Mouse (Mus musculus) CD4-positive, CD25-positive, alpha-beta regulatory T cell, adult 4 months (primary cell): ENCODE data around the gene Atp2b4. TPM values are rescaled to one million over a fixed set of nuclear protein-coding genes. Genes with fewer than 3 reads are reported as not detected.
"Not testable (repeated sequence)": the region's sequence is repeated elsewhere in the genome, so short reads cannot be mapped to it uniquely, and the experiment has no call there.

ENCODE experiments used
- ATAC-seq: one replicate; pipeline ENCODE4 v1.8.0; 2017
- polyA plus RNA-seq, 2 experiments: library from polyadenylated mRNA; unstranded; fragments of 100-300 nt; shearing (Covaris generic); gene quantifications; one replicate each; pipeline ENCODE4 v1.2.1; 2017

The Atp2b4 gene
- polyA plus RNA-seq, 2 experiments from 2014 or later, result 9.6 to 12.8 TPM

DNA sequence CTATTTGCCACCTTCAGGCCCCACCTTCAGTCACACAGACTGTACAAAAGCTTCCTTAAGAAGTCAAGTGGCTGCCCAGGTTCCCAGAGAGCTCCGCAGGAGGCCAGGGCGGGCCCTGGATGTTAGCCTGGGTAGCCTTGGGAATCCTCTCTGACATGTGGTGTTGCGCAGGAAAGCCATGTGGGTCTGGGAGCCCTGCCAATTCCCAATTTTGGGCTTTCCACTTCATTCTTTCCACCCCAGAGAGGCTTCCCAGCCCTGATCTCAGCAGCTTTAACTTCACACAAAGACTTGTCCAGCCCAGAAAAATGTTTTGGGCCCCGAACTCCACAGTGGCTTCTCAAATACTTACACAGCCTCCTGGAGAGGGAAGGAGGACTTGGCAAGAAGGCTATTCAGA, 56.2 kb downstream of the Atp2b4 start:
- ATAC-seq, result no peak

- ATAC-seq, result no peak
Observed at GRCm38 (mm10) chr1:133742517-133742916, 58.3 kb downstream of the Atp2b4 start.

DNA sequence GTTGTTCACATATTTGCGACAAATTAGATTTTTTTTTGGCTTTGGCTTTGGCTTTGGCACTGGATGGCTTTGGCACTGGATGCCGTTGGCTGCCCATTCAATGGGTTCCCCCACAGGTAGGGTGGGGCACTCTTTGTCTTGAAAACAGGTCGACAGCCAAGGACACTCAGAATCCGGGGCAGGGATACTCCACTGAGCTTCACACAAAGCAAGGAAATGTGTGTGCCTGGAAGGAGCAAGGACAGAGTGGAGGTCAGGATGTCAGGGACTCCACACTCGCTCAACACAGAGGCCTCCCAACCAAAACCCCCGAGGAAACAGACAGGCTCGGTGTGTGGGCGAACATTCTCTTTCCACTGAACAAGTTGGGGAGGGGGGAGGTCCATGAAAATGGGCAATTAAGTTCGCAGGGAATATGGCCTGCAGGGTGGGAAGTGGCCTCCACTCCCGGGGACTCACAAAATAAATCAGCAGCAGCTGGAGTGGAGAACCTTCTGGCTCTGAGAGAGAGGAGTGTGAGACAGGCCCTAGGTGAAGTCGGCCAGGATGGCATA, 58.9 kb downstream of the Atp2b4 start:
- no peak for ATAC-seq

- ATAC-seq, result no peak
Observed at GRCm38 (mm10) chr1:133741171-133741570, 59.7 kb downstream of the Atp2b4 start.

DNA sequence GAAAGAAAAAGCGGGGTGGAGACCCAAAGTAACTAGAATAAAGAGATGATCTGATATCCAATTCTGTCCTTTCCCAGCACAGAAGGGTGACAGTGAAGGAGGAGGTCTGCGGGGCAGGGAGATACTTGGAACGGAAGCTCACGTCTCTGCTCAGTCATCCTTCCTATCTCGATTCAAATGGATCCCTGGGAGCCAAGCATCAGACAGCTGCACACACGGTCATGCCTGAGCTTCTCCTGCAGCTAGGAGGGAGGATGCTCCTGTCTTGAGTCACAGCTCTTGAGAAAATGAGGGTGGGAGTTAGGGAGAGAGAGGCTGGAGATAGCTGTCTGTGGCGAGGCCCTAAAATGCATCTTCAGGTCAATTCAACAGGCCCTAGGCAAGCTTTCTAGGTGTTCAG, 64.2 kb downstream of the Atp2b4 start:
- ATAC-seq, result no peak

DNA sequence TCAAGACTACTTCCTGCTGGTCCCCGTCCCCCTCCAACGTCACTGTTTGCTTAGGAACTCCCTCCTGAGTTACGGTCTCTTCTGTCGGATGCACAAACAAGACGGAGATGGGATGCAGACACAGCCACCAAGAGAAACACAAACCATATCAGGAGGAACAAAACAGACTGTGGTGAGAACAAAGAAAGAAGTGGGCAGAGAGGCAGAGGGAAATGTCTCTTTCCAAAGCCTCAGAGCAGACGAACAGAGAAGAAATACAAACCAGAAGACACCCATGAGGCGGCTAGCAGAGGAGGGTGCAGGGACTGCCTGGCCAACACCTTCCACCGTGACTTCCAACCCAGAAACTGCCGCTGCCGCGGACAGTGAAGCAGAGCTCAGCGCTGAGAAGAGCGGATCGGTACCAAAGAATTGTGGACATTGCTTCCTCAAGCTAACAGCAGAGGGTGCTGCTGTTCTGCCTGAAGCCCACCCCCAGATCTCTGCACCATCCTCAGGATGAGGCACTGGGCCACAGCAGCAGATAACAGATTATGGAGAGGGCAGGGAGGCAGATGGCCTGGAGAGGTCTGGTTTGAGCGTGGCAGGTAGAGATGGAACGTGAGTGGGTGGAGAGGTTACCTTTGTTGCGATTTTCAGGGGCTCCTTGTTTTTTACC, 64.7 kb downstream of the Atp2b4 start:
- peak; percentile 64 for ATAC-seq

DNA sequence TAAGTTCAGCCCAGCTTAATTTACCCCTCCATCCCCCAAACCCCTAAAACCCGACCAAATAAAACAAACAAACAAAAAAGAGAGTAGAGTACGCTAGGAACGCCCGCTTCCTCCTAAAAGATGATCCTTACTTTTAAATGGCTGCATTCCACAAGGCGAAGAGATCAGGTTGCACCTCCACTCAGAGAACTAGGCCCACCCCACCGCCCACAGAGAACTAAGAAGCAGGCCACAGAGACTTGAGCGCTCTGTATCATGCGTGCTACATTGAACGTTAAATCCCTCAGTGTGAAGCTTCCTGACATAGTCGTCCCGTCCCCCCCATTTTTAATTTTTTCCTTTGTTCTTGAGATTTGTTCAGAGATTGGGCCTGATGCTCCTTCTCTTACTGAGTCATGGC, 68.0 kb downstream of the Atp2b4 start:
- ATAC-seq, result no peak

- ATAC-seq, result no peak
Observed at GRCm38 (mm10) chr1:133728339-133728738, 72.5 kb downstream of the Atp2b4 start.

DNA sequence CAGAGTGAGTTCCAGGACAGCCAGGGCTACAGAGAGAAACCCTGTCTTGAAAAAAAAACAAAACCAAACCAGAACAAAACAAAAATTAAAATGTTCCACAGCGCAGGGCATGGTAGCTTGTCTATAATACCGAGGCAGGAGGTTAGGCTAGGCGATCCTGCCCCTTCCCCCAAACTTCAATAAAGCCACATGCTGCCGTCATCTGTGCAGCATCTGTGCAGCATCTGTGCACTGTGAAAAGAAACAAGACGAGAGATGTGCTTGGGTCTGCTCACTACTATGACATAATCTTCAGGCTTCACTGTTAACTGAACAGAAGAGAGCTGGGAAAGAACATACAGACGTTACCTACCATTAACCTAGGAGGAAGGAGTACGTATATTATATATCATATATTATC, 80.5 kb downstream of the Atp2b4 start:
- ATAC-seq, result no peak

GRCm38 (mm10) chr1:133718786-133719185, 82.1 kb downstream of the Atp2b4 start:
- no peak for ATAC-seq

- no peak for ATAC-seq
Observed at GRCm38 (mm10) chr1:133718296-133718695, 82.5 kb downstream of the Atp2b4 start.

DNA sequence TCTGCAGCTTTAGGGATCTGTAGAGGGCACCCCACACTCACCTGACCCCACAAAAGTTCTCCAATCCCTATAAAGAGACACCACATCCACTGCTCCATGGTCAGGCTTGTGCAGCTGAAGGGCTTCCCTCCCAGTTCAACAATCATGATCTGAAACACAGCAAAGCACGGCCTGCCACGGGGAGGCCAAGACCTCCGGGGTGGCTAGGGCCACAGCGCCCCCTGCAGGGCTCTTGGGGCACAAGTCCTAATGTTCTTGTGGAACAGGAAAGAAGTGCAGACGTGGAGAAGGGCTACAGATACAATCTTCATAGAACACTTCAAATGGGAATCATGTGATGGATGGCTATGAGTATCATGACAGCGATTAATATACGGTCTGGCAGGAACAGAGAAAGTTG, 84.4 kb downstream of the Atp2b4 start:
- ATAC-seq, result peak; percentile 56

GRCm38 (mm10) chr1:133715191-133715590, 85.7 kb downstream of the Atp2b4 start:
- no peak for ATAC-seq

DNA sequence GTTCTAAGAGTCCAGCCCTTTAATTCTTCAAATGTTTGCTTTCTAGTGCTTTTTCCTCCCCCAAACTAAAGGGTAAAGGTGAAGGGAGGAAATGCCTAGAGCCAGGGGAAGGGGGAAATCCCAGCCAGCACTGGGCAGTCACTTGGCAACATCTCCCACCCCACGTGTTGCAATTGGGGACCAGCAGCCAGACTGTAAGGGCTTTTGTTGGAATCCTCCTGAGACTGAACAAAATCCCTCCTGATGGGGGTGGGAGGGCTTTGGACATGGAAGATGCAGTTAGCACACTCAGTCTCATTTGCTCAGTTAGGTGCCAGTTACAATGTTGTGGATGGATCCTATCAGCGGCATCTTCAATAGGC, 87.9 kb downstream of the Atp2b4 start:
- ATAC-seq, result no peak

DNA sequence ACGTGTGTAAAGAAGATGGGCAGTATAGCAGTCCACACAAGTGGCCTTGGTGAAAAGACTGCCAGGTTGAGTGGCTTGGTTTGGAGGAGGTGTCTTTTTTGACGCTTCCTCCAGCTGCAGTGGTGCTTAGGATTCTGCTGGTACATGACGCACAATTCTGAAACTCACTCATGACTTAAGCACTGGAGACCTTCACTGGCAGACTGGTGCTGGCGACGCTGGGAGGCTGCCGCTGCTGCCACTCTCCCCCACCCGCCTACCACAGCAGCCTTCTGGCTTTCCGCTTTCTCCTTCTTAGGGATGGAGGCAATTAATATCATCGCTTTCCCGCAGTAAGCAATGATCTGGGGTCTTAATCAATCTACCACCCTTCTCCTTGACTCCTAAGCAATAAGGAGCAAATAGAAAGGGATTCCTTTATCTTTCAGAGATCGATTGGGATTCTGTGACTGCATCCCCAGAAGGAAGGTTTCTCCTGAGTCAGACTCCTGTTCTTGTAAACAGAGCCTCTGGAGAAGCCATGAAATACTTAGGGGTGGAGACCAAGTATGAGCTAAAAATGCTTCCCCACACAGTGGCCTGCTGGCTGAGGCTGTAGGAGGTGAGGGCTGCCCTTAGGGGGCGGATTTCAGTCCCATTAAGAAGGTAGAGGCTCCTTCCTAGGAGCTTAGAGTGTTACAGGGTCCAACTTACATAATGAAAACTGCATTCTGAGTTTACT, 88.4 kb downstream of the Atp2b4 start:
- no peak for ATAC-seq

DNA sequence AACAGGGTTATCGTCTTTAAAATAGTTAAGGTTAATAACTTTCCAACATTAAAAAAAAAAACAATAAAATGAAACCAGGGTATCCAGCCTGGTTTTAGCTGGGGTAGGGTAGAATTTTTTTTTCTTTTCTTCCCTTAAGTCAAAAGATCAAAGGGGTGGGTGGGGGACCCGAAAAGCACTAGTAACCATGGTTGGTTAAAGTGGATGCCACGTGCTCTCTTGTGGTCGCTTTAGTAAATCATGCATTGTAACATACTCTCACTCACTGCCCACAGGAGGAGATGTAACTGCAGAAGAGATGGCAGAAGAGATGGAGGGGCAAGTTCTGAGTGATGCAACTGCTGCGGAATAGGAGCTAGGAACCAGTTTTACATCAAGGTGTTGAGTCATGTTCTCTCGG, 89.5 kb downstream of the Atp2b4 start:
- peak; percentile 43 for ATAC-seq

DNA sequence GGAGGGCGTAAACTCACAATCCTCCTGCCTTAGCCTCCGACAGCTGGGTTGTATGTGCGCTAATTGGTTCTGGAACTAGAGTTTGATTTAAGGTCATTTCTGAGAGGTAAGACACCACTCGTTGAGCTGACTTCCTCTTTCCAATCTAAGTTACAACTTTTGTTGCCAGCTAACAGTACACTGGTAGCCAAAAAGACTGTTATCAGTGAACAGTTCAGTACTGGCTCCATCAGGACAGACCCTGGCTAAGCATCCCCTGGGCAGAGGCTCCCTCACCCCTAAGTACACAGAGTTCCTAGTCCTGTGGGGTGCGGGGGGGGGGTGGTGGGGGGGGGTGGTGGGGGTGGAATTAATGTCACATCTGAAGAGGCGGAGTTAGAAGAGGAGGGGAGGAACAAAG, 89.9 kb downstream of the Atp2b4 start:
- no peak for ATAC-seq

DNA sequence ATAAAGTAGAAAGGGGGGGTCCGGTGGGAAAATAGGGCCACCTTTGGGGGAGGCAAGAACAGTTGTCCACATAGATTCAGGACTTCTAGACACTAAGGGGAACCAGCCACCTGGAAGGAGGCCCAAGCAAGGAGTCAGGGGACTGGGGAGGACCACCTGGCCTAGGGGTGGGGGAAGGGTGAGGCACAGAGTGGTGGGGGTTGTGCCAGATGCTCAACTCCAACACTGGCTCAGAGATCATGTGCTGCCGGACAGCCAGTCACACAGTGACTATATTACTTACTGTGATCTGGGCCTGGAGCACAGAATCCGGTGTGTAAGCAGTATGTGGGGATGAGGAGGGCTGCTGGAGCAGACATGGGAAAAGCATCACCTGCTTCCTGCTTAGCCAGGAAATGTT, 91.5 kb downstream of the Atp2b4 start:
- ATAC-seq, result no peak

DNA sequence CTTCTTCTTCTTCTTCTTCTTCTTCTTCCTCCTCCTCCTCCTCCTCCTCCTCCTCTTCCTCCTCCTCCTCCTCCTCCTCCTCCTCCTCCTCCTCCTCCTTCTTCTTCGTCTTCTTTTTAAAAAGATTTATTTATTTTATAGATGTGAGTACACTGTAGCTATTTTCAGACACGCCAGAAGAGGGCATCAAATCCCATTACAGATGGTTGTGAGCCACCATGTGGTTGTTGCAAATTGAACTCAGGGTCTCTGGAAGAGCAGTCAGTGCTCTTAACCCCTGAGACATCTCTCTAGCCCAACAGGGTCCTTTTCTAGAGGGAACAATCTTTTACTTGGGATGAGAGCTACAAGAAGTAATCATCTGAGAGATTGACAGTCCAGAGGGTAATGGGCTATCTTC, 99.0 kb downstream of the Atp2b4 start:
- not testable (repeated sequence) for ATAC-seq

DNA sequence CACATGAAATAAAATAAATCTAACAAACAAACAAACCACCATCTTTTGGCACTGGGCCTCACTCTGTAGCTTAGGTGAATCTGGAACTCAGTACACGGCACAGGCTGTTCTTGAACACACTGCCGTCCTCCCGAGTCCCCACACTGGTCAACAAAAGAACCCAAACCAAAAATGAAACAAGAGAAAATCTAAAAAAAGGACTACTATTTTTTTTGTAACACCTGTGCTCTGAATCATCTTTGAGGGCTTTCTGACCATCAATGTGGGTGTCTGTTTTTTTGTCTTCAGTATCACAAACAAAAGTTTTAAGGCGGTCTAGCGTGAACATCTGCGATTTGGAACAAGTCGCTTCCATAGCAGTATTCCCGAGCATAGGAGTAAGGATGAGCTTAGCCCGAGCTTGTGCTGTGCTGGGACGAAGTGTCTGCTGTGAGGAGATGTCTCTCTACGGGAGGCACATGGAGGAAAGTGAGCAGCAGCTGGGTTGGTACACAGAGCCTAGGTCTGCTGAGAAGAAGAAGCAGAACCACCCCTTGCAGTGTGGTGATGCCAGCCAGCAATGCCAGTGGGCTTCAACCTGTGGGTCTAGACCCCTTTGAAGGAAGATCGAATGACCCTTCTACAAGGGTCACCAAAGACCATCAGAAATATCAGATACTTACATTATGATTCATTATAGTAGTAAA, 102.8 kb downstream of the Atp2b4 start:
- ATAC-seq, result no peak

DNA sequence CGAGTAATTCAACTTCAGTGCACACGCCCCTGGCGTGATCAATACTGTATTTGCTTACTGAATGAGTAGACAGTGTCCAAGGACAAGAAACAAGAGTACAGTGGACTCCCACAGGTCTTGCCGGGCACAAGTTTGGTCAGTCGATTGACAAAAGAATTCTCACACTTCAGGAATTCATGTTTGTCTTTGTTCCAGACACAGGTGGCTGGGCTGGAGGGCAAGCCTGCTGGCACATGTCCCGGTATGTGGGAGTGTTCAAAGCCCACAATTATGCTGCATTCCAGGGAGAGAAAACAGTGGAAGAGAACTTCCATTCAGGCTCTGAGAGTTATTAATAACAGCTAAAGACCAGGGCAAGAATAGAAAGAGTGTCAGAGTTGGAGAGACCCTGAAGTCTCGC, 104.9 kb downstream of the Atp2b4 start:
- ATAC-seq, result no peak

DNA sequence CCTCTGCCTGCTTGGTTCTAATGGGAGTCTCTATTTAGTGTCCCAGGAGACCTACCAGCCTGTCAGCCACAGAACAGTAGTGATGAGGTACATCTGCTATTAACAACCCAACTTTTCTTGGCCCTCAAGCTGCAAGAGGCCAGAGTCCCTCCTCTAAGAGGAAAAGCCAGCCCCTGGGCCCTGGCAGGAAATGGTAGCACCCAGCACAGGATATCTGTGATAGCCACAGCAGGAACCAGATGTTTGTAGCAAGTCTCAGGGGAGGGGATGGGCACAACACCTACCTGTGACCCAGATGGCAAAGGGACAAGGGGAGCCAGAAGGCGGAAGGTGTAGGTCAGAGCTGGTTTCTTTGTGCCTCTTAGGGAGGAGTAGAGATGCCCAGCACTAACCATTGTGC, 106.0 kb downstream of the Atp2b4 start:
- ATAC-seq, result peak; percentile 37

DNA sequence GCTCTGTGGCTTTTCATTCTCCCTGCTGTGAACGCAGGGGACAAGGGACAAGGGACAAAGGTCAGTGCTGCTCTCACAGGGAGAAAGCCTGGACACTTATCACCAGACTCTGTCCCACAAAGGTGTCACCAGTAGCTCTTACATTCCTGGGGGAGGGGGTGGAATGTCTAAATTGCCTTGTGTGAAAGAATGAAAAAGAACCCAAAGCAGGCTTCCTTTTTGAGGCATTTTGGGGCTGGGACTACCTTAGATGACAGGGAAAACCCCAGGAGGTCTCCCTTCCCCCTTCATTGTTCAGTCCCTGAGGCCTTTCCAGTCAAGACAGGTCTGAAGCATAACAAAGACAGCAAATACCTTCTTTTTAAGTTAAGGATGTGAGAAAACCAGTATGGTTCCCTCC, 106.5 kb downstream of the Atp2b4 start:
- ATAC-seq, result no peak
